Mouse (Mus musculus): ENCODE measurements around the gene Fam129a. TPM values are rescaled to one million over a fixed set of nuclear protein-coding genes. Genes with fewer than 3 reads are reported as not detected.
"Not testable (repeated sequence)": the region's sequence is repeated elsewhere in the genome, so short reads cannot be mapped to it uniquely, and the experiment has no call there.

Fam129a gene
- total RNA-seq, 2 experiments from 2014 or later = 1.4 to 2.1 TPM

- no peak overlapping the region for H3K27ac ChIP-seq
- H3K4me3 ChIP-seq = no peak overlapping the region
- TF ChIP-seq CTCF (IDR thresholded peaks at IDR 0.05) = no peak
- intact Hi-C loops (cut with DNase I) = no loop called here
- no peak for DNase-seq (ENCODE audit: extremely low spot score in 1 of 2, low spot score in 2 of 2)
These were observed 142.6 kb downstream of the Fam129a start for GRCm38 (mm10) chr1:151713622-151714021.

- TF ChIP-seq CTCF (IDR thresholded peaks at IDR 0.05) = no peak; the same call in 1 of the 2 replicates
These were observed 145.2 kb downstream of the Fam129a start for GRCm38 (mm10) chr1:151716024-151716710.

GRCm38 (mm10) chr1:151717624-151718023 lies 146.6 kb downstream of the Fam129a start:
- intact Hi-C loops (cut with DNase I) = no loop called here
- TF ChIP-seq CTCF (IDR thresholded peaks at IDR 0.05) = no peak

More at GRCm38 (mm10) chr1:151716024-151716710, 145.2 kb downstream of the Fam129a start:
- Histone ChIP-seq H3K4me3 (no peak overlapping the region), H3K27ac (no peak overlapping the region)
- no peak for DNase-seq (ENCODE audit: extremely low spot score in 1 of 2, low spot score in 2 of 2)
- intact Hi-C loops (cut with DNase I) = no loop called here

GRCm38 (mm10) chr1:151718575-151718974 lies 147.6 kb downstream of the Fam129a start:
- intact Hi-C loops (cut with DNase I) = no loop called here
- no peak overlapping the region for H3K4me3 ChIP-seq
- no peak for TF ChIP-seq CTCF (IDR thresholded peaks at IDR 0.05)
- no peak overlapping the region for H3K27ac ChIP-seq
- no peak for DNase-seq (ENCODE audit: extremely low spot score in 1 of 2, low spot score in 2 of 2)

More at GRCm38 (mm10) chr1:151717624-151718023, 146.6 kb downstream of the Fam129a start:
- no peak for DNase-seq (ENCODE audit: extremely low spot score in 1 of 2, low spot score in 2 of 2)
- Histone ChIP-seq H3K4me3 (no peak overlapping the region), H3K27ac (no peak overlapping the region)

- intact Hi-C loops (cut with DNase I) = no loop called here
- no peak overlapping the region for H3K4me3 ChIP-seq
- no peak overlapping the region for H3K27ac ChIP-seq
- no peak for TF ChIP-seq CTCF (IDR thresholded peaks at IDR 0.05)
- DNase-seq (ENCODE audit: extremely low spot score in 1 of 2, low spot score in 2 of 2) = no peak
These were observed 148.9 kb downstream of the Fam129a start for GRCm38 (mm10) chr1:151719911-151720310.

- H3K4me3 ChIP-seq = no peak overlapping the region
- DNase-seq (ENCODE audit: extremely low spot score in 1 of 2, low spot score in 2 of 2) = no peak
- TF ChIP-seq CTCF (IDR thresholded peaks at IDR 0.05) = no peak
- no peak overlapping the region for H3K27ac ChIP-seq
- intact Hi-C loops (cut with DNase I) = no loop called here
These were observed 149.6 kb downstream of the Fam129a start for GRCm38 (mm10) chr1:151720566-151720965.

- intact Hi-C loops (cut with DNase I) = no loop called here
- no peak for DNase-seq (ENCODE audit: extremely low spot score in 1 of 2, low spot score in 2 of 2)
- no peak overlapping the region for H3K27ac ChIP-seq
- no peak overlapping the region for H3K4me3 ChIP-seq
- TF ChIP-seq CTCF (IDR thresholded peaks at IDR 0.05) = no peak
These were observed 150.5 kb downstream of the Fam129a start for GRCm38 (mm10) chr1:151721357-151721983.

GRCm38 (mm10) chr1:151723771-151724170 lies 152.8 kb downstream of the Fam129a start:
- Histone ChIP-seq H3K4me3 (no peak overlapping the region), H3K27ac (no peak overlapping the region)
- TF ChIP-seq CTCF (IDR thresholded peaks at IDR 0.05) = no peak
- intact Hi-C loops (cut with DNase I) = no loop called here
- DNase-seq (ENCODE audit: extremely low spot score in 1 of 2, low spot score in 2 of 2) = no peak

GRCm38 (mm10) chr1:151725590-151725989 lies 154.6 kb downstream of the Fam129a start:
- DNase-seq (ENCODE audit: extremely low spot score in 1 of 2, low spot score in 2 of 2) = no peak
- intact Hi-C loops (cut with DNase I) = no loop called here
- TF ChIP-seq CTCF (IDR thresholded peaks at IDR 0.05) = no peak
- Histone ChIP-seq H3K27ac (no peak overlapping the region), H3K4me3 (no peak overlapping the region)

- no peak for DNase-seq (ENCODE audit: extremely low spot score in 1 of 2, low spot score in 2 of 2)
- no peak for TF ChIP-seq CTCF (IDR thresholded peaks at IDR 0.05)
- H3K4me3 ChIP-seq = no peak overlapping the region
- H3K27ac ChIP-seq = no peak overlapping the region
- intact Hi-C loops (cut with DNase I) = no loop called here
These were observed 155.4 kb downstream of the Fam129a start for GRCm38 (mm10) chr1:151726358-151726757.

GRCm38 (mm10) chr1:151728141-151728540 lies 157.2 kb downstream of the Fam129a start:
- intact Hi-C loops (cut with DNase I) = no loop called here
- H3K4me3 ChIP-seq = no peak overlapping the region
- DNase-seq (ENCODE audit: extremely low spot score in 1 of 2, low spot score in 2 of 2) = no peak
- H3K27ac ChIP-seq = no peak overlapping the region
- no peak for TF ChIP-seq CTCF (IDR thresholded peaks at IDR 0.05)

GRCm38 (mm10) chr1:151737146-151737545 lies 166.2 kb downstream of the Fam129a start:
- Histone ChIP-seq H3K27ac (no peak overlapping the region), H3K4me3 (no peak overlapping the region)
- no peak for DNase-seq (ENCODE audit: extremely low spot score in 1 of 2, low spot score in 2 of 2)
- intact Hi-C loops (cut with DNase I) = no loop called here
- no peak for TF ChIP-seq CTCF (IDR thresholded peaks at IDR 0.05)

- intact Hi-C loops (cut with DNase I) = no loop called here
- no peak overlapping the region for H3K27ac ChIP-seq
- no peak for TF ChIP-seq CTCF (IDR thresholded peaks at IDR 0.05)
- H3K4me3 ChIP-seq = no peak overlapping the region
- no peak for DNase-seq (ENCODE audit: extremely low spot score in 1 of 2, low spot score in 2 of 2)
These were observed 170.2 kb downstream of the Fam129a start for GRCm38 (mm10) chr1:151741199-151741621.

- H3K4me3 ChIP-seq; DNase-seq (ENCODE audit: extremely low spot score in 1 of 2, low spot score in 2 of 2); H3K27ac ChIP-seq: not testable (repeated sequence)
- intact Hi-C loops (cut with DNase I) = loop anchor here (10.0 kb wide), 1 partner anchor 1355 kb away; the partner anchor contains the start of genes Odr4 and Tpr
These were observed 178.9 kb downstream of the Fam129a start for GRCm38 (mm10) chr1:151749894-151750293.
